Mouse (Mus musculus) C2C12 (cell line): ENCODE results near the gene Dock2.

ENCODE experiments used
- CEBPB ChIP-seq: IDR thresholded peaks from one replicate; pipeline ENCODE4 v1.6.1; 2011; ENCODE audit warnings: low read depth, mild to moderate bottlenecking, control low read depth, moderate library complexity
- CTCF ChIP-seq: IDR thresholded peaks from one replicate; pipeline ENCODE4 v1.5.1; 2011; ENCODE audit not compliant: control insufficient read depth, insufficient read depth, insufficient read length
- MAX ChIP-seq: IDR thresholded peaks from one replicate; pipeline ENCODE4 v1.6.1; 2011; ENCODE audit warnings: mild to moderate bottlenecking, control low read depth
- MYOD1 ChIP-seq: IDR thresholded peaks from one replicate; pipeline ENCODE4 v1.6.1; 2011; ENCODE audit warnings: low read depth; ENCODE audit not compliant: control insufficient read depth, insufficient read length
- MYOG ChIP-seq: IDR thresholded peaks from one replicate; pipeline ENCODE4 v1.6.1; 2011; ENCODE audit not compliant: control insufficient read depth, insufficient read length; ENCODE audit errors: extremely low read depth
- USF1 ChIP-seq: IDR thresholded peaks from one replicate; pipeline ENCODE4 v1.6.1; 2011; ENCODE audit warnings: low read depth, mild to moderate bottlenecking, control low read depth, moderate library complexity

- TF ChIP-seq CTCF (no peak), MAX (no peak), MYOG (no peak), CEBPB (no peak), USF1 (no peak), MYOD1 (no peak)
Observed at GRCm38 (mm10) chr11:34398555-34398954, 385.1 kb downstream of the Dock2 start.
